Mouse (Mus musculus): Measurements from ENCODE around the gene Psmg3.

DNA sequence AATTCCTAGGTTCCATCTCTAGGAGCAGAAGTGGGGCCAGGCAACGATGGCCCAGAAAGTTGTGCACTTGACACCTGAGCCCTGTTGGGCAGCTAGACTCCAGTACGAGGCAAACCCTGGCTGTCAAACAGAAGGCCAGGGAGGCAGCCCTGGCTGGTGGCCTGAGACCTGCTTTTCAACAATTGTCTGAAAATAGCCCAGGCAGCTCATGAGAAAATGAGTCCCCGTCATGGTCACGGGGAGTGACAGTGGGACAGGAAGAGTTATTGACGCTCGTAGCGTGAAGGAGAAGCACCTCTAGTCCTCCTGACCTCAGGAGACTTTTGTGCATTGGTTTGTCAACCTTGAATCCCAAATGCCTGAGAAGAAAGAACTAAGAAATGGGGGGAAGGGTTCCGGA lies 45.3 kb downstream of the Psmg3 start:
- TF ChIP-seq CTCF (conservative IDR thresholded peaks at IDR 0.05; ENCODE audit: insufficient read depth, insufficient read length, low read depth, low read length) (no peak), POLR2A (IDR thresholded peaks at IDR 0.05; ENCODE audit: low read depth, low read length) (no peak)

All from kidney, adult 2 months (tissue).